Mouse (Mus musculus): ENCODE measurements at regions not wholly inside any gene's neighbourhood (a gene's known extent, or its start where the extent isn't known, plus 50 kb on each side); places are given as distances from the start of the nearest gene placed in this dataset.

DNA sequence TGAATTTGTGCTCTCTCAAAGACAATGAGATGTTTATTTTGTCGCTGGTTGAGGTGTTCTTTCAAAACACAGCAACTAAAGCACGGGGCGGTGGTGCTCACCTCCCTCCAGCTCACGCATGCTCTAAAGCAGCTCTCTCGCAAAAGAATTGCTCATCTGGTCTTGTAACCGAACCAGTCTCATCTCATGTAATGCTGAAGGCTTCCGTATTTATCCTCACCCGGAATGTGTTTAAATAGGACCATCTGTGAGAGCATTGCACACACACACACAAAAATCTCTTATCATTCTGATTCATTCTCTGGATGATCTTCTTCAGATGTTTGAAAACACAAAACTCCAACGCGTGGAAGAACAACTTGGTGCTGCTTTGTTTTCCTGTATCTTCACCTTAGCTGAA lies 138.4 kb downstream of the Irs2 start:
- no peak for DNase-seq (ENCODE audit: extremely low read depth, low read depth)

DNA sequence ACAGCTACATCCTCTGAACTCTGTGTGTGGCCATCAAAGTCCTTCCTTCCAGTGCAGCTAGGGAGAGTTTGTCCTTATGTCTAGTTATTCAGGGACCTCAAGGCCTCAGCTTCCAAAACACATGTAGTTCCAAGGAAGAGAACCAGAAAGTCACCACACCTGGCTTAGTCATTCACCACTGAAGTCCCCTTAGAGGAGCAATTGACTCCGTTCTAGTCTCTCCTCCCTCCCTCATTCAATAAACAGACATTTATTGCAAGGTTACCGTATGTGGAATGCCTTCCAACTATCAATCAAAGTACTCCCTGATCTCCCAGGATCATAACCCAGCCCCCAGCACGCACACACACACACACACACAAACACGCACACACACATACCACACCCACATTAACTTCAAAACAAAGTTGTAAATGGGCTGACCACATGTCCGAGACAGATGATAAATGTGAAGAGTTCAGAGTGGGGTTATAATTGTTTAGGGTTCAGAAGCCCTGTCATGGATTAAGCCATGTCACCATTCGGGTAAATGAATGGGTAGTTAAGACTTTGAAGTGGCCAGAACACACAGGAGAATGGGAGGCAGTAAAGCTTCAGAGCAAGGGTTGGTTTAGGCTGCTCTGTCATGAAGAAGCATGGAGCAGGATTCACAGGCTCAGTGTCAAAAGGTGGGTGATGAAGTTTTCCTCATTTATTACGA lies 141.4 kb downstream of the Irs2 start:
- no peak for DNase-seq (ENCODE audit: extremely low read depth, low read depth)

DNA sequence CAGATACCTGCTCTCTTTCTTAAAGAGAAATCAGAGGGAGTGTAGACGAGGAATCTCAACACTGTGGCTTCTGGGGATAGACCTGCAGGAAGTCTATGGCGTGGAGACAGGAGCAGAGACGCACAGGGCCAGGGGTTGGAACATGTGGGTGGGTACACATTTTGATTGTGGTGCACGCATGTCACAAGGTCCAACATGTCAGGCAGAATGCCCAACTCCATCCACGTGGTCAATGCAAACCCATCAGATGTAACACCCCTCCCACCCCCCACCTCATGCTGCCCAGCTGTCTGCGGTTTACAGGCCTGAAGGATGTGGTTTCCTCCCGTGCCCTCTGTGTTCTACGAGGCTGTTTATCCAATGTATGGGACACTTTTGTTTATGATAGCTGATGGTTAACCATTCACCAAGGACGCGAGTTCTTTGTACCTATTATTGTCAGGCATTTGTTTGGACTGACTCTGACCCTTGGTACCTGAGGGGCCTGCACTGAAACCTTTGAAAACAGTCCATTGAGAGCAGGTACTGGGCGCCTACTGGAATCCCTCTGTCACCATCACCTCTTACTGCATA lies 142.2 kb downstream of the Irs2 start:
- no peak for DNase-seq (ENCODE audit: extremely low read depth, low read depth)

DNA sequence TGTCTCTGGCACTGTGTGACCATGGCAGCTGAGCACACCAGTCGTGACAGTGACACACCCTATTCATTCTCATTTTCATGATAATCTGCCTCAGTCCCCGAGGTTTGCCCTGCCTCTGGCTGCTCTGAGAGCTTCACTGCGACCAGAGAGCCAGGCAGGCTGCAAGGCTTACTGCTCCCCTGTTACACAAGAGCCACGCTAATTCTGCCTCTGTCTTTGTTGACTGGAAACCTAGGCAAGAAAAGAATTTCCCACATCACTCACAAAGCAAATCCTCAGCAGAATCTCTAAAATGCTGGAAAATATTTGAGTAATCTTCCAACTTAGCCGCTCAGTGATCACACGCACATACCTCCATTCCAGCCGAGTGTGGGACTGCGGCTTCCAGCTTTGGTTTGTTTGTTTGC lies 142.8 kb downstream of the Irs2 start:
- no peak for DNase-seq (ENCODE audit: extremely low read depth, low read depth)

DNA sequence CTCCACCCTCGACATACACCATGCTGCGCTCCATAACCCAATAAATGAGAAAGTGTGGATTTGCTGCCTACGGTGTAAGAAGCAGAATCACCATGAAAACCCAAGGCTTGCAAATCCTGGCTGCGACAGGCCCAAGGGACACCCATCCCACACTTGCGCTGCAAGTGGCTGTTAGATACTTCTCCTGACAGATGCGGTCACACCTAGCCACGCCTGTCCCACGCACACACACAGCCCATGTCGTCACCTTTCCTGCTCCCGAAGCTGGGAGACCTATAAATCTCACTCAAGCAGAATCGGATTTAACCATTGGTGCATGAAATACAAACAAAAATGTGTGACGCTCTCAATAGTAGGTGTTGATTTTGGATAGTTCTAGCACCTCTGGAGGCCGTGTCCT lies 145.8 kb downstream of the Irs2 start:
- no peak for DNase-seq (ENCODE audit: extremely low read depth, low read depth)

DNA sequence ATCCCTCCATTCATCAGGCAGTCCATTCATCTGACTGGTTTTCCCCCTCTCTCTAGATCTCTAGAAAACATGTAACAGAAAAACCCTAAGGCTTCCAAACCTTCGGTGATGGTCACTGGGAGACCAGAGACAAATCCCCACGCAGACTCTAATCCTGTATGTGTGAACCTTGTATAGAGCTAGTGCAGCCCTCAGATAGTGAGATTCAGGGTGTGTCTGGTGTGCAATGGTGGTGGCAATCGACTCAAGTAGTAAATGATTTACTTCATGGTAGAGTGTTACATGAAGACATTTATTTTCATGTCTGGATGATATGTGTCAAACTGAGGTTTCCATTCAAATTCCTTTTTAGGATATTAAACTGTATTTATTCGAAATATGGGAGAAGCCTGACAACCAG lies 147.4 kb downstream of the Irs2 start:
- DNase-seq (ENCODE audit: extremely low read depth, low read depth) = no peak

DNA sequence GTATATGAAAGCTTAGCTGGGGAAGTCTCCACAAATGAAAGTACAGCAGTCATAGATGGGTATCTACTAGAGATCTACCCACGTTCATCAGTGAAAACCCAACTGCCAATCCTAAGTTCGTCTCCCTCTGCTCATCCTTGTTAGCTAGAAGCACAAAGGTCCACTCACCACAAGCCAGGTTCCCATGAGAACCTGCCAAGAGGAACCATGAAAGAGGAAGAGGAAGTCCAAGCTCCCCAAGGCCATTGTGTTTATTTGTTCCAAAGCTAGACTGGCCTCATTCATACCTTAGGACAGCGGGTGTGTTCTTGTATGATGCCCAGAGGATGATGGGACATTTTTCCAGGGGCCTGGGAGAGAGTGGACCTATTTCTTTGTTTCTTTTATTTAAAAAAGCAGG lies 150.4 kb downstream of the Irs2 start:
- peak; percentile 12 for DNase-seq (ENCODE audit: extremely low read depth, low read depth)

DNA sequence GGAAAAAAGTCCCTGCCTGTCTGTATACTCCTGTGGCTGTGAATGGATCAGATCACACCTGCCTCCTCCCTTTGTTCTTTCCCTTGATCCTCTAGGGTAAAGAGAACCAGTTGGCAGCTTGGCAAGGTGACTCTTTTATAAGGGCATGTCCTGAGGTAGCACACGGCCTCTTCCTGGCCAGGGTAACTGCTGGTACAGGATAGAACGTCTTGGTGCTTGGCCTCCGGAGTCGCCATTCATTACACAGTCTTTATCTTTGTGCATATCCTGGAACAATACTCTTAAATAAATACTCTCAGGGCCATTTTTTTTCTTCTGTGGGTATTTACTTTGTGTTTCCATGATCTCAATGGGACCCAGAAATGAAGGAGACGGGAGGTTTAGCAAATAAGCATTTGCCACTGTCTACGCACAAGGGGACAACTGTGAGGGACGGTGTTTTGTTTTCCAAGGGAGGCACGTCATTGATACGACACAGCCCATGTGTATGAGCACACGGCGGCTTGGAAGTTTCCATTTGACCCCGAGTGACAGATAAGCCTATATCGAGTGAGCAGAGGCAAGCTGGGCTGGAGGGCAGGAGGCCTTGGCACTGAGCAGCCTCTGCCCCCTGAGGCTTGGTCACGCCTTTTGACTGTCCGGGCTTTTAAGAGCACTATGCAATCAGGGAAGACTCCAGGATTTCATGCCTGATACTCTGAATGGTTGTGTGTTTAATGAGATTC lies 151.1 kb downstream of the Irs2 start:
- no peak for DNase-seq (ENCODE audit: extremely low read depth, low read depth)

DNA sequence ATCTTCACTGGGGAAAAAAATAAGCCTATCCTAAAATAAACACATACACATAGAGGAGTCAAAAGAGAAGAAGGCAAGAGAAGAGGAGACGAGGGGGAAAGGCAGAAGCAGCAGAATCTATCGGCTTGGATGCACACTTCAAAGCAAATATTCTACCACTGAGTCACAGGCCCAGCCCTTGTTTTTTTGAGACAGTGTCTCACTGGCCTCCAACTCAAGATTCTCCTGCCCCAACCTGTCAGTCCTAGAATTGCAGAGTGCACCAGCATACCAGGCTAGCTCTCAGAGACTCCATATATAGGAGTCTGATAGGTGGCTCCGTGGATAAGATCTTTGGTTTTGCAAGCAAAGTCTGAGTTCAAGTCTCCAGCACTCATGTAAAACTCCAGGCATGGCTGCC lies 152.6 kb downstream of the Irs2 start:
- no peak for DNase-seq (ENCODE audit: extremely low read depth, low read depth)

DNA sequence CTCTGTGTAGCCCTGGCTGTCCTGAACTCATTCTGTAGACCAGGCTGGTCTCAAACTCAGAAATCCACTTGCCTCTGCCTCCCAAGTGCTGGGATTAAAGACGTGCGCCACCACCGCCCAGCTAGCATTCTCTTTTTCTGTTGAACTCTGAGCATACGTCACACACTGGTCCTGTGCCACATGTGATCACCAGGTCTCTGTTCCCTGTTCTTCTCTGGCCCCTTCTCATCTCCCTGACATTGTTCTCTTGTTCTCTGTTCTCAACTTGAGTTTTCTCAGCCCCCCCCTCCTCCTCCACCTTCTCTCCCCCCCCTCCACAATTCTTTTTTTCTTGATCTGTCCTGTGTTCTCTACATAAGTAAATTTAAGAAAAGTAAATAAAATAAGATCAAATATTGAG lies 153.1 kb downstream of the Irs2 start:
- no peak for DNase-seq (ENCODE audit: extremely low read depth, low read depth)

DNA sequence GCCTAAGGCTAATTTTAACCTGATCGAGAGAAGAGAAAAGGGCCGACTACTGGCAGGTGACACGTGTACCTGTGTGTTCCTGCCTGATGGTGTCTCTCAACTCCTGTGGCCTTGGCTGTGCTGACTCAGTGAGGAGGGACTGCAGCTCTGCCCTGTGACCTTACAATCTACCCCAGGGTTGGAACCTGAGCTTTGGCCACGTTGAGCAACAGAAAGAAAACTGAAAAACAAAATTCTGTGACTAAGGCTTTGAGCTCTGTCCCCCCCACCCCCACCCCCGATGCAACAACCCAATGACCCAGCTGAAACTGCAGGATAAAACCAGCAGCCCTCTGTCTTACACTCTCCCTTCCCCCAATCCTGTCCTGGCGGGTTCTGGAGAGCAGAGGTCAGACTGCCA lies 153.7 kb downstream of the Irs2 start:
- no peak for DNase-seq (ENCODE audit: extremely low read depth, low read depth)

DNA sequence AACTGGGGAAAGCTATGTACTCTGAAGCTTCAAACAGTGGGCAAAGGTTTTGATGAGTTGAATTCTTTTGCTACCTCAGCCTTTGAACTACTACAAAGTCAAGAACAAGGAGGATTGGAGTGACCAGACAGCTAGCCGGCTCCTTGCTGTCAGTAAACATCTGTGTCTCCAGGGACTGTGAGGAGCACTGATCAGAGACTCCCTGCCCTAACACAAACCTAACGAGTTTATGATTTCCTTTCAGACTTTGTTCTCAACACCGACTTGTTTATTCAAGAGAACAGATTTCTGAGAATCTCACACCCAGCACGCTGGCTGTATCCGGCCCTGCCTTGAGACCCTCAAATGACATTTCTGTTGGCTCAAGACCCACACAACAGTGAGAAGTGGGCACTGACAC lies 154.4 kb downstream of the Irs2 start:
- no peak for DNase-seq (ENCODE audit: extremely low read depth, low read depth)

DNA sequence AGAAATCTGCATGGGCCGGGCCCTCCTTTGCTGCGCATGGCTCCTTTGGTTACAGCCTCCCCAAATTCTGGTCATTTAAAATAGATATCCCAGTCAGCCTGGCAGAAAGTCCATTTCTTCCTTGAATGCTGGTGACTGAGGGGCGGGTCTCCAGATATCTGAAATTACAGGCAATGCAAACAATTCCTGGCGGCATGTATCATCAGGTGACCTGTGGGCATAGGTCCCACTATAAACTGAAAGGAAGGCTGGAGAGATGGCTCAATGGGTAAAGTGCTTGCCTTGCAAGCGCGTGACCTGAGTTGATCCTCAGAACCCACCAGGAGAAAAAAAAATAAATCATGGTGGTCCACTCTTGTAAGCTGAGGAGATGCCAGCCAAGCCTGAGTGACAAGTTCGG lies 158.3 kb downstream of the Irs2 start:
- DNase-seq (ENCODE audit: extremely low read depth, low read depth) = no peak

DNA sequence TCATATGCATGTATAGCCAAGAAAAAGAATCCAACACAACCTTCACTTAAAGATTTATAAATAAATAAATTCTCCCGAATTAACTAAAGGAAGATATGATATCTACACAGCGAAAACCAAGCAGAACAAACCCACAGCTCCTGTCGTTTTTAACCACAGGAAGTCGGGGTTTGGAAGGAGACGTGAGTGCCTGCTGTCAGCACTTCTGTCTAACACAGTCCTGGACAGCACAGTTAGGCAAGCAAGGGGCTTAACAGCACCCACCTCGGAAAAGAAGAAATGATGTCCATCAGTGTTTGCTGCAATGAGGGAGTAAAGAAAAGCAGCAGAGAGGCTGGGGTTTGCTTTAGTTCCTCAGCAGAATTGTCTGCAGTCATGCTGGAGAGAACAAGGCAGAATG lies 162.7 kb downstream of the Irs2 start:
- DNase-seq (ENCODE audit: extremely low read depth, low read depth) = no peak

DNA sequence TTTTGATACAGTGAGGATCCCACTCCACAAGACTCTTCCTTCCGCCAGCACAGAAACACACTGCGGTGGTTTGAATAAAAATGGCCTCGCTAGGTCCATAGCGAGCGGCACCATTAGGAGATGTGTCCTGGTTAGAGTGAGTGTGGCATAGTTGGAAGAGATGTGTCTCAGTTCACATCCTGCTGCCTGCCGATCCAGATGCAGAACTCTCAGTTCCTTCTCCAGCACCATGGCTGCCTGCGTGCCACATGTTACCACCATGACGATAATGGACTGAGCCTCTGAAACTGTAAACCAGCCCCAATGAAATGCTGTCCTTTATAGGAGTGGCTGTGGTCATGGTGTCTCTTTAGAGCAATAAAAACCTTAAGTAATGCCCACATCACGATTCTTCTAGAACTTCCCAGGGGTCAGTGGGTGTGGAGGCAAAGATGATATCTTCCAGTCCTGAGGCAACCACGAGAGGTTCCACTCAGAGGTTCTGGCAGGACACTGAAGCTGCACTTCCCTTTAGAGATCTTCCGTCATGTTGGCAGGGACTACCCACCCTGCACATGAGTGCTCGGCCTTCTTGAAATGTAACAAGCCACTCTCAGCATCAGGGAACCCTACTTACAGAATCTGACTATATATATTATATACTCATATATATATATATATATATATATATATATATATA lies 167.3 kb downstream of the Irs2 start:
- no peak for DNase-seq (ENCODE audit: extremely low read depth, low read depth)

DNA sequence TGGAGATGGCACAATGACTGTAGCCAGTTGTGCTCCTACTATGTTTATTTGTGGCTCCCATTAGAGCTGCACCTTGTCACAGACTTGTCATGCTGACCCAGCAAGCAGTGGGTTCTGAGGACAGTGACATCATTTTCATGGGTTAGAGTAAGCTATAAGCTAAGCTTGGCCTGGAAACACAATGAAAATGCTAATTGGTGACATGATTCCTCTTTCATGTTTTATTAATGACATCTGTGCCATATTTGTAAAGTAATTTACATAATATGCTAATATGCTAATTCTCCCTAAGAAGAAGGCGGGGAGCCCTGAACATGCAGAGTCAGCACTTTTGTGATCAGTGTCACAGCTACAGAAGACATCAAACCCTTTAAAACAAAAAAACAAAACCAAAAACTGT lies 168.2 kb downstream of the Irs2 start:
- DNase-seq (ENCODE audit: extremely low read depth, low read depth) = no peak

DNA sequence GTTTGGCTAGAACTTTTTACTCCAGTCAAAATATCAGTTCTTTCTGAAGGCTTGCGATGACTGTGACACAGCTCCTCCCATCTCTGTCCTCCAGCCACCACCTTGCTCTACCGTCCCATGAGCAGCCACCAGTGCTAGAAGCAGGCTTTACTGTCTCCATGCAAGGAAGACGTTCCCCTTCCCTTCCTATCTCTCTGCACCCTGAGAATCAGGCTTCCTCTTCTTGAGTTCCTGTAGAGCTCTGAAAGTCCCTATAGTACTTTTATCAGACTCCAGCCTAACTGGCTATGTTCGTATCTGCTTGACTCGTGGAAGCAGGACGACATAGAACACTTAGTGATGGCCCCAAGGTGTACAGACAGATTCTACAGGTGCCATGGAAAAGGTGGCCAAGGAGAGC lies 173.2 kb downstream of the Irs2 start:
- DNase-seq (ENCODE audit: extremely low read depth, low read depth) = peak; percentile 86

DNA sequence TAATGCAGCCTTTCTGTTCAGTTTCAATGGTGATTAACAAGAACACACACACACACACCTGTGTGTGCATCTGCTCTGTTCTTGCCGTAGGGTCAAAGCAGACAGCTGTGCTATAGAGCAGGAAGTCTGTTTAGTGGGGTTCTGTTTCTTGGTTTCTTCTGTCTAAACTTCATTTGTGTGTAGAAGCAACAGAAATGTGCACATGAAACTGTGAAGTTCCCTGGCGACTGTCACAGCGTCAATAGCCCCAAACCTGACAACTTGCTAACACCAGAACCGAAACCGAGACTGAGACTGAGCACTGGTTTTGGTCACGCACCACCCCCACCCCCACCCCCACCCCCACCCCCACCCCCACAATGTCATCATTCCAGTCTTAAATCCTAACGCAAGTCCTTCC lies 176.4 kb downstream of the Irs2 start:
- DNase-seq (ENCODE audit: extremely low read depth, low read depth) = no peak

DNA sequence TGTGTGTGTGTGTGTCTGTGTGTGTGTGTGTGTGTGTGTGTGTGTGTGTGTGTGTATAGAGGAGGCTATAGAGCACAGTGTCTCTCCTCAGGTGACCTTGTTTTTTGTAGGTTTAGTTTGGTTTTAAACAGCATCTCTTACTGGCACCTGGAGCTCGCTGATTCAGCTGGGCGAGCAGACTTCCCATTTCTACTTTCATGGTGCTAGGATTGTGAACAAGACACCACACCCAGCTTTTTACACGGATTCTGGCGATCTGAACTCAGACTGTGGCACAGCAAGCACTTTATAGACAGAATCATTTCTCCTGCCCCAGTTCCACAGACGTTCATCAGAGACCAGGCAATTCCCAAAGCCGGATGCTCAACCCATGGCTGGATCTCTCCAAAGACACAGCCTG lies 177.0 kb downstream of the Irs2 start:
- DNase-seq (ENCODE audit: extremely low read depth, low read depth) = no peak

DNA sequence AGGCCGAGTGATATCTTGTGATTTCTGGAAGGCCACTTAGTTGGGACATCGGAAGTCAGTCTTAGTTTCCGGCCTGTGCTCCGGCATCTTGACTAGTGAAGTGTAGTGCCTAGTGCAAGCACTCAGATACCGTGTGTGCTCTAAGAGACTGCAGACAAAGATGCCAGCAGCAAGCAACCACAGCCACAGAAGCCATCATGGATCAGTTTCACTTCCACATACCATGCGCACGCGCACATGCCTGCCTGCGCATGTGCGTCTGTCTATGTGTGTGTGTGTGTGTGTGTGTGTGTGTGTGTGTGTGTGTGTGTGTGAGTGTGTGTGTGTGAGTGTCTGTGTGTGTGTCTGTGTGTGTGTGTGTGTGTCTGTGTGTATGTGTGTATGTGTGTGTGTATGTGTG lies 177.4 kb downstream of the Irs2 start:
- DNase-seq (ENCODE audit: extremely low read depth, low read depth) = no peak

DNA sequence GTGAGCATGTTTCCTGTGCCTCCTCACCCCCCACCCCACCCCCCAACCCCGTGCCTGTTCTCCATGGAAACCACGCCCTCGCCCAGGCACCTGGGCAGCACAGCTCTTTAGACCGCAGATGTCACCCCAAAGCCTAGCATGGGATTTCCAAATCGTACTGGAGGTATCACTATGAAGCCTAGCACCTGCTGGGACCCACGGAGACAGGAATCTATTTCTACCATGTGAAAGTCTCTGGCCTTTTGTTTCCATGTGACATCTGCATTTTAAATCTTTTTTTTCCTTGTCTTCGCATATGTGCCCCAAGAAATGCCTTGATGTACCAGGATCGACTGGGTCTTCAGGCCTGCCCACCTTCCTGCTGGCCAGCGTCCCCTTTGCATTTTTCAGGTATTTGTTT lies 179.7 kb downstream of the Irs2 start:
- no peak for DNase-seq (ENCODE audit: extremely low read depth, low read depth)

DNA sequence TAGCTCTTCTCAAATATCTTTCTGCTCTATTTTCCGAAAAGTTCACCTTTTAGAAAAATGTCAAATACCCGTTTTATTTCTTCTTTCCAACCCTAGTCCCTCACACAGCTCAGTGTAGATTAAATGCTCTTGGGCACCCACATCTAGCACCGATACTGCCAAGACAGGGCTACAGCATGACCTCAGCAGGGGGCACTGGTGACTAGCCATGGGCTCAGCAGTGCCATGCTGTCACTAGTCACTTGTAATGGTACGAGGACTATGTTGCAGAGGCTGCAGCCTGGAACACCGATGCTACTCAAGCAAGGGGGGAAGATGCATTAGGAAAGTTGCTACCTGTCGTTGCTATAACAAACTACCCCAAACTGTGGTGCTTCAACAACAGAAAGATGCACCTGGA lies 180.7 kb downstream of the Irs2 start:
- DNase-seq (ENCODE audit: extremely low read depth, low read depth) = no peak

Measured in MEL-GATA-1-ER (cell line).